Mouse (Mus musculus): ENCODE measurements at regions not wholly inside any gene's neighbourhood (a gene's known extent, or its start where the extent isn't known, plus 50 kb on each side); places are given as distances from the start of the nearest gene placed in this dataset.

- WGBS = 75% methylated on average over 3 of the region's 3 CpGs
- Histone ChIP-seq H3K36me3 (ENCODE audit: insufficient read depth, low read length) (no peaks in the 10 kb centered on the region), H3K4me3 (ENCODE audit: low read depth, low read length) (no peak overlapping the region), H3K4me2 (replicated peaks; ENCODE audit: low read depth, low read length) (no peak overlapping the region), H3K27ac (ENCODE audit: low read length) (no peak overlapping the region), H3K9me3 (ENCODE audit: low read length) (no peaks in the 10 kb centered on the region), H3K4me1 (ENCODE audit: insufficient read depth, low read depth, low read length) (no peaks in the 10 kb centered on the region), H3K27me3 (replicated peaks; ENCODE audit: insufficient read depth, low read length) (no peaks in the 10 kb centered on the region), H3K9ac (replicated peaks; ENCODE audit: low read depth) (no peak overlapping the region)
- no peak for DNase-seq (ENCODE audit: low spot score)
- ATAC-seq = no peak
- TF ChIP-seq CTCF (IDR thresholded peaks at IDR 0.05) (no peak), EP300 (IDR thresholded peaks at IDR 0.05) (no peak)
Measured at GRCm38 (mm10) chr10:117579210-117579609, 50.1 kb upstream of the Cpm start.

GRCm38 (mm10) chr10:117578696-117579146 is 50.6 kb upstream of the Cpm start:
- Histone ChIP-seq H3K9ac (replicated peaks; ENCODE audit: low read depth) (no peak overlapping the region), H3K4me3 (ENCODE audit: low read depth, low read length) (no peak overlapping the region), H3K4me2 (replicated peaks; ENCODE audit: low read depth, low read length) (no peak overlapping the region), H3K4me1 (ENCODE audit: insufficient read depth, low read depth, low read length) (no peaks in the 10 kb centered on the region), H3K27ac (ENCODE audit: low read length) (no peak overlapping the region), H3K9me3 (ENCODE audit: low read length) (no peaks in the 10 kb centered on the region), H3K36me3 (ENCODE audit: insufficient read depth, low read length) (no peaks in the 10 kb centered on the region), H3K27me3 (replicated peaks; ENCODE audit: insufficient read depth, low read length) (no peaks in the 10 kb centered on the region)
- TF ChIP-seq EP300 (IDR thresholded peaks at IDR 0.05) (no peak), CTCF (IDR thresholded peaks at IDR 0.05) (no peak)
- DNase-seq (ENCODE audit: low spot score) = no peak
- no peak for ATAC-seq
- WGBS = 79% methylated on average over 4 of the region's 4 CpGs

- no peaks in the 10 kb centered on the region for H3K9me3 ChIP-seq (ENCODE audit: low read length)
- H3K4me2 ChIP-seq (replicated peaks; ENCODE audit: low read depth, low read length) = no peak overlapping the region
- TF ChIP-seq EP300 (IDR thresholded peaks at IDR 0.05) (no peak), CTCF (IDR thresholded peaks at IDR 0.05) (no peak)
- no peaks in the 10 kb centered on the region for H3K4me1 ChIP-seq (ENCODE audit: insufficient read depth, low read depth, low read length)
- ATAC-seq (no peak), DNase-seq (ENCODE audit: low spot score) (no peak)
- no peak overlapping the region for H3K4me3 ChIP-seq (ENCODE audit: low read depth, low read length)
- no peaks in the 10 kb centered on the region for H3K36me3 ChIP-seq (ENCODE audit: insufficient read depth, low read length)
- no peaks in the 10 kb centered on the region for H3K27me3 ChIP-seq (replicated peaks; ENCODE audit: insufficient read depth, low read length)
- no peak overlapping the region for H3K9ac ChIP-seq (replicated peaks; ENCODE audit: low read depth)
- H3K27ac ChIP-seq (ENCODE audit: low read length) = no peak overlapping the region
- WGBS = 86% methylated on average over 4 of the region's 4 CpGs
Measured at GRCm38 (mm10) chr10:117577970-117578695, 51.2 kb upstream of the Cpm start.

GRCm38 (mm10) chr10:117576881-117577730 is 52.2 kb upstream of the Cpm start:
- Histone ChIP-seq H3K27me3 (replicated peaks; ENCODE audit: insufficient read depth, low read length) (no peaks in the 10 kb centered on the region), H3K9me3 (ENCODE audit: low read length) (no peaks in the 10 kb centered on the region), H3K4me2 (replicated peaks; ENCODE audit: low read depth, low read length) (no peak overlapping the region), H3K36me3 (ENCODE audit: insufficient read depth, low read length) (no peaks in the 10 kb centered on the region), H3K27ac (ENCODE audit: low read length) (no peak overlapping the region), H3K4me1 (ENCODE audit: insufficient read depth, low read depth, low read length) (peaks cover under 1% of the 10 kb centered on the region; the same call in 1 of the 2 replicates), H3K4me3 (ENCODE audit: low read depth, low read length) (no peak overlapping the region), H3K9ac (replicated peaks; ENCODE audit: low read depth) (no peak overlapping the region)
- no peak for DNase-seq (ENCODE audit: low spot score)
- ATAC-seq = no peak
- TF ChIP-seq CTCF (IDR thresholded peaks at IDR 0.05) (no peak), EP300 (IDR thresholded peaks at IDR 0.05) (no peak)
- WGBS = 86% methylated on average over 8 of the region's 8 CpGs

- Histone ChIP-seq H3K9ac (replicated peaks; ENCODE audit: low read depth) (no peak overlapping the region), H3K4me2 (replicated peaks; ENCODE audit: low read depth, low read length) (no peak overlapping the region), H3K9me3 (ENCODE audit: low read length) (no peaks in the 10 kb centered on the region), H3K4me1 (ENCODE audit: insufficient read depth, low read depth, low read length) (peaks cover 3% of the 10 kb centered on the region; the same call in 1 of the 2 replicates), H3K4me3 (ENCODE audit: low read depth, low read length) (no peak overlapping the region), H3K27me3 (replicated peaks; ENCODE audit: insufficient read depth, low read length) (no peaks in the 10 kb centered on the region), H3K27ac (ENCODE audit: low read length) (no peak overlapping the region), H3K36me3 (ENCODE audit: insufficient read depth, low read length) (no peaks in the 10 kb centered on the region)
- 80% methylated on average over 10 of the region's 10 CpGs for WGBS
- ATAC-seq (no peak), DNase-seq (ENCODE audit: low spot score) (no peak)
- no peak for TF ChIP-seq CTCF (IDR thresholded peaks at IDR 0.05)
- TF ChIP-seq EP300 (IDR thresholded peaks at IDR 0.05) = no peak
Measured at GRCm38 (mm10) chr10:117576154-117576859, 53.0 kb upstream of the Cpm start.

All from lung, postnatal 0 days (tissue).